Mouse (Mus musculus) heart, adult 2 months (tissue): ENCODE measurements around the gene Mon2. TPM values are rescaled to one million over a fixed set of nuclear protein-coding genes. Genes with fewer than 3 reads are reported as not detected.

ENCODE experiments used
- DNase-seq, 2 experiments: peaks; one replicate each; pipeline ENCODE4 v3.0.0; 2021
- H3K27ac ChIP-seq: fragments of 200-600 bp; 2 replicates; pipeline ENCODE4 v1.8.1; 2022
- H3K27me3 ChIP-seq: fragments of 200-500 bp; 2 replicates; pipeline ENCODE4 v1.6.1; 2012; ENCODE audit warnings: mild to moderate bottlenecking, low read length, inconsistent platforms, mixed read lengths; ENCODE audit not compliant: control insufficient read depth, insufficient read depth
- H3K36me3 ChIP-seq: fragments of 200-500 bp; 2 replicates; pipeline ENCODE4 v1.6.1; 2012; ENCODE audit warnings: low read length, inconsistent platforms; ENCODE audit not compliant: control insufficient read depth, insufficient read depth
- H3K4me1 ChIP-seq: fragments of 200-500 bp; 2 replicates; pipeline ENCODE4 v1.6.1; 2011; ENCODE audit warnings: low read length; ENCODE audit not compliant: control insufficient read depth, insufficient read depth
- H3K4me3 ChIP-seq: fragments of 200-600 bp; 2 replicates; pipeline ENCODE4 v1.8.1; 2022
- H3K79me2 ChIP-seq: fragments of 200-500 bp; replicated peaks from 2 replicates; pipeline ENCODE4 v1.6.1; 2012; ENCODE audit warnings: mild to moderate bottlenecking, inconsistent platforms, low read length, moderate library complexity, mixed read lengths; ENCODE audit not compliant: control insufficient read depth, insufficient read depth
- H3K9ac ChIP-seq: fragments of 200-500 bp; 2 replicates; pipeline ENCODE4 v1.6.1; 2012; ENCODE audit warnings: low read depth, mild to moderate bottlenecking, control low read depth, inconsistent platforms, low read length, mixed read lengths
- CTCF ChIP-seq: fragments of 200-600 bp; IDR thresholded peaks from 2 replicates; pipeline ENCODE4 v1.8.1; 2022; ENCODE audit warnings: antibody characterized with exemption, mild to moderate bottlenecking, moderate library complexity
- EP300 ChIP-seq: fragments of 200-500 bp; IDR thresholded peaks from 2 replicates; pipeline ENCODE4 v1.6.1; 2011; ENCODE audit warnings: low read depth, low read length, control low read depth; ENCODE audit not compliant: insufficient read depth
- POLR2A ChIP-seq: fragments of 200-500 bp; IDR thresholded peaks from 2 replicates; pipeline ENCODE4 v1.6.1; 2011; ENCODE audit warnings: mild to moderate bottlenecking, low read depth, low read length, control low read depth; ENCODE audit not compliant: insufficient read depth
- WGBS: fragments of 180-500 bp; shearing (Covaris S2); methylation state at CpG from one replicate; pipeline ENCODE4 v1.1.7; 2018; 5-methylcytosine and 5-hydroxymethylcytosine counted together
- intact Hi-C: fragments of 180-260 bp; cut with DNase I; formaldehyde crosslinking; loops from one replicate; pipeline ENCODE4 v1.15.1; 2025
- polyA plus RNA-seq: library from polyadenylated mRNA; depleted of rRNA; stranded (reverse); fragments of >200 nt; gene quantifications from 2 replicates; pipeline ENCODE4 v1.2.3, GENCODE M21; 2012
- total RNA-seq, 2 experiments: library from RNA; stranded (reverse); gene quantifications; 2 replicates each; pipeline ENCODE4 v1.2.3; 2021

Gene Mon2
- total and polyA plus RNA-seq, 3 experiments = 29.0 to 39.5 (median 35.7) TPM

DNA sequence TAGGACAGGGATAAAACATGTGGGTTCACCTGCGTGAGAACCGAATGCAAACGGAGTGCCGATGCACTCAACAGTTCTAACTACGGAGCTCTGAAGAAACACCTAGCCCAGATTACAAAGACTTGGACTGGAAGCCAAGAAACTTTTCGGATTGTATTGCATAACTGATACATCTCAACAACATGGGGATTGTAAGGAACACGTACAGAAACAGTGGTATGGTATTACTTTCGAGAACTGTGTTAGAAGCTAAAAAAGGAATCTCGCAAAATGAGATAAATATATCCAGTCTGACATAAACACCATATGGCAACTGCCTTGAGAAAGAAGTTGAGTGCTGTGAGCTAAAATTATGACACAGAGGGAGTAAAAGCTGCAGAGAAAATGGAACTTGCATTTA, 86.4 kb downstream of the Mon2 start:
- TF ChIP-seq CTCF (no peak), EP300 (no peak), POLR2A (no peak)
- Histone ChIP-seq H3K36me3 (peaks cover 8% of the 10 kb centered on the region), H3K79me2 (0 out of 2 replicates have a peak, but pooled peaks cover 2% of the 10 kb centered on the region), H3K9ac (no peak overlapping the region), H3K4me1 (peaks cover 9% of the 10 kb centered on the region), H3K4me3 (no peak overlapping the region), H3K27me3 (no peaks in the 10 kb centered on the region), H3K27ac (peak overlapping the region; percentile 80; the same call in 1 of the 2 replicates)
- intact Hi-C loops = loop anchor here (2.0 to 10.0 kb wide), 6 partner anchors 15 to 313 kb away; partner anchors contain the start of gene Ppm1h
- no peak for DNase-seq
- WGBS = 66% methylated on average over 9 of the region's 9 CpGs

DNA sequence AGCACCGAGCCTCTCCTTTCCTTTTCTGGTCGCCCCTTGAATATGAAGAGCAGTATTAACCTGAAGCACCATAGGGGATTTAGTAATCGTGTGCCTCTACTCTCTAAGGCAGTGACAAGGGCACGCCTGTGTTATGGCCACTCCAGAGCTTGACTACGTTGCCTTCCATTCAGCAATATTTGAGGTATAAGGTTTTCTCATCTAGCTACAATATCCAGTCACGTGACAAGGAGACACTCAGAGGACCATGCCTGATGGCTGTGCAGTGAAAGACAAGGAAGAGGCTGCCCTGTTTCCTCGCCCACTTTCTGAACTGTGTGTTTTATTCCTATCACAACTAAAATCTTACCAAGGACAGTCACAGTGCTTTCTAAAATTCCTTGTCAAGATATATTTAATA, 87.9 kb downstream of the Mon2 start:
- TF ChIP-seq CTCF = no peak
- TF ChIP-seq EP300 = no peak
- Histone ChIP-seq H3K27me3 (no peaks in the 10 kb centered on the region), H3K79me2 (0 out of 2 replicates have a peak, but pooled peaks cover 2% of the 10 kb centered on the region), H3K4me1 (peaks cover 9% of the 10 kb centered on the region), H3K36me3 (peaks cover 14% of the 10 kb centered on the region), H3K4me3 (peak overlapping the region; percentile 19; the same call in 1 of the 2 replicates), H3K9ac (0 out of 2 replicates have a peak overlapping the region, but pooled peaks have one; percentile 2), H3K27ac (peak overlapping the region; percentile 53)
- intact Hi-C loops = loop anchor here (2.0 to 10.0 kb wide), 5 partner anchors 46 to 311 kb away; partner anchors contain the start of gene Ppm1h
- no peak for DNase-seq
- 29% methylated on average over 7 of the region's 7 CpGs for WGBS

DNA sequence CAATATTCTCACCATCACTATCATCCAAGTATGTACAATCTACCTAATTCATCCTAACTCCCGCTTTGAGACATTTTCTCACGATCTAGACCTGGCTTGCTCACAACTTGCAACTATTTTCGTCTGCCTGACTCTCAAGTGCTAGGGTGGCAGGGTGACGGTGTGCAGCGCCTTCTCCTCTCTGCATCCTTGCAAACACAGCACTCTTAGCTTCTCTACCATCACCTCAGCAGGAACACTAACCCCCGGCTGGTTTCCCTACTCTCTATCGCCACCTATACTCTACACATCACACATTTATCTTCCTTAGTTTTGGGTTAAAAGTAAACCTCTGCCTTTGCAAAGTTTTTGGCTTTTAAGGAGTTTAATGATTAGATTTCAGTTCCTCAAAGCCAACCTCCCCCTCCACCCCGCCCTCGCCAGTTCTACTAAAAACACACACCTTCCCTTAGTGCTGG, 88.6 kb downstream of the Mon2 start:
- intact Hi-C loops = loop anchor here (2.0 to 10.0 kb wide), 5 partner anchors 45 to 310 kb away; partner anchors contain the start of gene Ppm1h
- 0 out of 2 replicates have a peak, but pooled peaks cover 2% of the 10 kb centered on the region for H3K79me2 ChIP-seq
- H3K27ac ChIP-seq = peak overlapping the region; percentile 53
- no peaks in the 10 kb centered on the region for H3K27me3 ChIP-seq
- H3K4me1 ChIP-seq = peaks cover 11% of the 10 kb centered on the region
- DNase-seq = peak; percentile 44
- H3K36me3 ChIP-seq = peaks cover 16% of the 10 kb centered on the region
- 9% methylated on average over 9 of the region's 9 CpGs for WGBS
- peak overlapping the region; percentile 61 for H3K9ac ChIP-seq
- TF ChIP-seq POLR2A (no peak), CTCF (peak; percentile 85)
- H3K4me3 ChIP-seq = peak overlapping the region; percentile 19; the same call in 1 of the 2 replicates

DNA sequence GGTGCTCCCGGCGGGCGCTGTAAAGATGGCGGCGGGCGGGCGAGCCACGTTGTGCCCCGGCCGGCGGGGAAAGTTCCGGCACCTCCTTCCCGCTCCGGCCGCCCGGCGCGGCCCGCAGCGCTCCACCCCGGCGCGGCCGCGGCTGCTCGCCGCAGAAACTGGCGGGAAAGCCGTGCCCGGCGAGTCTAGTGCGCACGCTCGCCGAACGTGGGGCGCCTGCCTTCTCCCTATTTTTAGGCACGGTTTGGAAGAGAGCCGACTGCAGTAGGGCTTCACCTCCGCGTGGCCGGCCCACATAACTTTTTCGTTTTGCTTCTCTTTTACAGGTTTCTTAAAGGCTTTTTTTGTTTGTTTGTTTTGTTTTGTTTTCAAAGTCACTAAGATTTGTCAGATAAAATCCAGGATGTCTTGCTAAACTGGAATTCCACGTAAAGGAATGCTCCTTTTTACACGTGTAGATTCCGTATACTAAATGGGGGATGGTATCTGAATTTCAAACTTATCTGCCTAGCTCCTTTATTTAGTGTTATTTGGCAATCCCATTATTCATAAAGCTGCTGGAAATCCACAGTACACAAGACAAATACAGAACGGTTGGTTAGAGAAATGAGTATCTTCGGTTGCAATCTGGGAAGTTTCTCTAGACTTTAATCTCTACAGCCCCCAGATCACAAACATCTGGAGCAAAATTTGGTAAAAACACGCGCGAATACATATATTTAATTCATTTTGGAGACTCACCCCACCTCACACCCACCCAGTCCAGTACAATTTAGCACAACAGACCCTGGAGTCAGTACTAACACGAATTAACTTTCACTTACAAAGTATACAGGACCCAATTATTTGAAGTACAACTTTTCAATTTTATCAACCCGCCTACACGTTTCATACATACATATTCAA, 89.7 kb downstream of the Mon2 start:
- peak overlapping the region; percentile 97 for H3K9ac ChIP-seq
- no peaks in the 10 kb centered on the region for H3K27me3 ChIP-seq
- peaks cover 10% of the 10 kb centered on the region for H3K4me1 ChIP-seq
- 0 out of 2 replicates have a peak, but pooled peaks cover 2% of the 10 kb centered on the region for H3K79me2 ChIP-seq
- TF ChIP-seq CTCF (peak; percentile 22; the same call in 1 of the 2 replicates), EP300 (no peak; the same call in 1 of the 2 replicates), POLR2A (peak; percentile 50)
- 8% methylated on average over 54 of the region's 54 CpGs for WGBS
- intact Hi-C loops = loop anchor here (5.0 to 10.0 kb wide), 4 partner anchors 44 to 309 kb away; partner anchors contain the start of gene Ppm1h
- H3K4me3 ChIP-seq = peak overlapping the region; percentile 62
- DNase-seq = peak; percentile 90 to 92
- H3K36me3 ChIP-seq = peaks cover 21% of the 10 kb centered on the region
- peak overlapping the region; percentile 99 for H3K27ac ChIP-seq

DNA sequence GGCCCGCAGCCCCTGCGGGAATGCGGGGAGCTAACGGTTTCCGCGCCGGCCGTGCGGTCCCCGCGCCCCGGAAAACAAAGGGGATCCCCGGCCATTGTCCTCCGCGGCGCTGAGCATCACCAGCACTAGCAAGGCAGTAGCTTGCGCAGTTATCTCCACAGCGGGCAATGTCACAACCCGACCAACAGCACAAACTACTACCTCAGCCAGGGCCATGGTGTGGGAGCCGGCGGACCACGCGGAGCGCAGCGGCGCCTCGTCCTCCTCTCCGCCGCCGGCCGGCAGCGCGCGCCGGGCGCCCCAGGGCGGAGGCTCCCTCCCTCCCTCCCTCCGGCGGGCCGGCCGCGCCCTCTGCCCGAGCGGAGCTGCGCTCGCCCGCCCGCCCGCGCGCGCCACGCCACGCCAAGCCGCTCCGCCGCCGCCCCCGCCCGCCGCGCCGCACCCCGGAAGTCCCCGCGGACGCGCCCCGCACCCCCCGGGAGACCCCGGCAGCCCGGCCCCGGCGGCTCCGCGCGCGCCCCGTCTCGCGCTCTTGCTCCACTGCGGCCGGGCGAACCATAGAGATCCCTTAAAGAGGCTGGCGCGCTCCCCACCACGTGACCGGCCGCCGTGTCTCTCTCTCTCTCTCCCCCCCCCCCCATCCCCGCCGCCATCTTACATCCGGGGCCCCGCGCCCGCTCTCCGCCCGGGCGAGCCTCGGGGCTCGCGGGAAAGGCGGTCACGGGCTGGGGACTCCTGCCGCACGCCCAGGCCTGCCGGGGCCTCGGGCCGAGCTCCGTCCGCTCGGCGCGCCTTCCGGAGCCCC, 90.6 kb downstream of the Mon2 start:
- DNase-seq = peak; percentile 89 to 91
- peaks cover 24% of the 10 kb centered on the region for H3K36me3 ChIP-seq
- H3K27ac ChIP-seq = peak overlapping the region; percentile 99
- peak overlapping the region; percentile 86 for H3K4me3 ChIP-seq
- H3K4me1 ChIP-seq = peaks cover 9% of the 10 kb centered on the region
- H3K27me3 ChIP-seq = no peaks in the 10 kb centered on the region
- H3K79me2 ChIP-seq = 0 out of 2 replicates have a peak, but pooled peaks cover 2% of the 10 kb centered on the region
- peak overlapping the region; percentile 97 for H3K9ac ChIP-seq
- under 1% methylated on average over 65 of the region's 115 CpGs for WGBS
- TF ChIP-seq CTCF = no peak
- TF ChIP-seq POLR2A = peak; percentile 77
- TF ChIP-seq EP300 = 0 out of 2 replicates have a peak, but pooled peaks have one; percentile 15
- intact Hi-C loops = loop anchor here (2.0 to 10.0 kb wide), 5 partner anchors 43 to 308 kb away; partner anchors contain the start of gene Ppm1h
